Mouse (Mus musculus): ENCODE measurements around the gene Tufm.
"Not testable (repeated sequence)": the region's sequence is repeated elsewhere in the genome, so short reads cannot be mapped to it uniquely, and the experiment has no call there.

The Tufm gene

GRCm38 (mm10) chr7:126465246-126466030 lies 21.7 kb upstream of the Tufm start:
- no peak for DNase-seq

GRCm38 (mm10) chr7:126466116-126466515 lies 21.0 kb upstream of the Tufm start:
- DNase-seq = no peak

- DNase-seq = peak; percentile 9
Measured at GRCm38 (mm10) chr7:126466707-126467106, 20.5 kb upstream of the Tufm start.

- peak; percentile 68 for DNase-seq
Measured at GRCm38 (mm10) chr7:126467271-126467670, 19.9 kb upstream of the Tufm start.

GRCm38 (mm10) chr7:126467834-126468627 lies 19.1 kb upstream of the Tufm start:
- no peak for DNase-seq

DNA sequence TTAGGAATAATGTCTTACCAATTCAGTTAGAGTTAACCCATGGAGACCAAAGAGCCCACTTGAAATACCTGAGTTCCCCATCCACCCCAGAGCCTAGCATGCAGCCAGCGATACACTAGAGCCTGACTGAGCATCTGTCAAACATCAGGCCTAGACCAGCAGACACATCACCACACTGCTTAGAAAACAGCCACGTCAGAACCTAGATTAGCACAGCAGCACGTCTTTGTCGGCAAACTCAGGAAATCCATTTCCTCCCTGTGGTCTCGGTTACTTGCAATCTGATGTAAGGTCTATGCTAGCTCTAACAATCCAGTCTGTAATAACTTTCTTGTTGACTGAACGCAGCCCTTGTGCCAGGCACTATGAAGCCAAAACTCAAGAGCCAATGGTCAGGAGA lies 17.1 kb upstream of the Tufm start:
- no peak for DNase-seq

DNA sequence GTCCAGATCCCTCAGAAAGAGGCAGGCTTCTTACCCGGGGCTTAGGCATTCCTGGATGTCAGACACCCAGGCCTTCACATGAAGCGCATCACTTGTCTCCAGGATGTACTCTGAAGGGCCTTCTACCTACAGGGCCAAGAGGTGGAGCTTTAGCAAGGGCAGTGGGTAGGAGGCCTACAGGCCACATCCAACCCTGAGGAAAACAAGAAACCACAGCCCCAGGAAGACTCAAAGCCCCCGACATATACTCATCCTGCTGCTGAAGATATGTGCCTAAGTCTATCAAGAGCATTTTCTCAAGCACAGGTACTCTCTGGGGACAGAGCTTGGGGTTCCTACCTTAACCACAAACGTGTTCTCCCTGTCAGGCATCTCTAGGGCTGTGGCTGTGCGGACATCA lies 15.8 kb upstream of the Tufm start:
- no peak for DNase-seq

GRCm38 (mm10) chr7:126471853-126472252 lies 15.3 kb upstream of the Tufm start:
- no peak for DNase-seq

DNA sequence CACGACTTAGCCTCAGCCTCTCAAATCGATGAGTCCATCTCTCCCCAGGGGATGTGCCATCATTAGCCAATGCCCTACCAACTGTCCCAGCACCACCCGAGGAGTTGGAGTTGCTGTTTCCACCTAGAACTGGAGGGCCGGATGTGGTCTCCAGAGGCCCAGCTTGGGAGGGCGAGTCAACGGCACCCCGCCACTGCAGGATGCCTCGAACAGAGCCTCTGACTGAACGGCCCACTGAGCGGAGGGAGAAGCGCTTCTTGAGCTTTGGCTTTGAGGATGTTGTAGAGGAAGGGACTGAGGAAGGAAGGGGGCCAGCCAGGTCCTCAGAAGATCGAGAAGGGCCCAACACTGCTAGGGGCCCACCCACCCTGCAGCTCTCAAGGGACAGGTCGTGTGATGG lies 14.9 kb upstream of the Tufm start:
- no peak for DNase-seq

DNA sequence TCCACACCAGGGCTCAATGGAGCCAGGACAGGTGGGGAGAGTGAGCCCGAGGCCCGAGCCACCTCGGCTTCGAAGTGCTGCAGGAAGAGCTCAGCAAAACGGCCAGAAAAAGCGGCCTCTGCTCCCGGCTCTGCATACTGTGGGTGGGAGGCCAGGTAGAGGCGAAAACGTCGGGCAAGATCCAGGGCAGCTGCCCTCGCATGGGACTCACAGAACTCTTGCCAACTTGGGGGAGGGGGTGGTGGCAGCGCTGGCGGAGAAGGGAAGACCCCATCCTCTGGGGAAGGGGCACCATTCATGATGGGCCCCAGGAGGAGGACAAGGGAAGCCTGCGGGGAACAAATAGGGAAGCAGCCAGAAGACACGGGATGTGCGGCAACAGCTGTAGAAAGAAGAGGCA lies 14.4 kb upstream of the Tufm start:
- no peak for DNase-seq

DNA sequence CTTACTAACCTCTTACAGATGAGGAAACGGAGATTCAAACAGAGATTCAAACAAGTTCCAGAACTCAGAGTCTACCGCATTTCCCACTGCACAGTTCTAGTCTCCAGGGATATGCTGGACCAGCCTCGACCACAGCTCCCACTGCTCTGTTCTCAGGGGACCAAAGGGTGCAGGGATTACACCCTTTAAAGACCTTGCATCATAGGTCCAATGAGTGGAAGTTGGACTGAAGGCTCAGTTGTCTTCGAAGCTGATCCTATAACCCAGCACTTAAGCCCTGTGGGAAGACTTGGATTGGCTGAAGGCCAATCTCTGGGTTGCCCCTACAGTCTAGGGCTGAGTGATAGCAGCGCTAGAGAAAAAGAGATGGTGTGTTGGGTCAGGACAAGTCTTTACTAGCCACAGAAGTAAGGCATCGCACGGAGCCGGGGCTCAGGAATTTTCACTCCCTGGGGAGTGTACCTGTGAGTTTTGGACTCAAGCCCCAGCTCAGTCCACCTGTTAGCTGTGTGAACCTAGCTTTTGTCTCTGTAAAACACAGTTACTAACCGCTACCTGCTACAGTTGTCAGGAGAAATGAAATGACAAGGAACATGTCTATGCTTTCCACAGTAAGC lies 13.6 kb upstream of the Tufm start:
- no peak for DNase-seq

- no peak for DNase-seq
Measured at GRCm38 (mm10) chr7:126474486-126474955, 12.6 kb upstream of the Tufm start.

- peak; percentile 92 for DNase-seq
Measured at GRCm38 (mm10) chr7:126474993-126475581, 12.1 kb upstream of the Tufm start, which contains the start of gene Sh2b1. Gene Sh2b1, minus strand, starts transcription at chr7:126475424.

GRCm38 (mm10) chr7:126481699-126482098 lies 5.5 kb upstream of the Tufm start:
- no peak for DNase-seq

- peak; percentile 94 for DNase-seq
Measured at GRCm38 (mm10) chr7:126482392-126482871, 4.7 kb upstream of the Tufm start.

DNA sequence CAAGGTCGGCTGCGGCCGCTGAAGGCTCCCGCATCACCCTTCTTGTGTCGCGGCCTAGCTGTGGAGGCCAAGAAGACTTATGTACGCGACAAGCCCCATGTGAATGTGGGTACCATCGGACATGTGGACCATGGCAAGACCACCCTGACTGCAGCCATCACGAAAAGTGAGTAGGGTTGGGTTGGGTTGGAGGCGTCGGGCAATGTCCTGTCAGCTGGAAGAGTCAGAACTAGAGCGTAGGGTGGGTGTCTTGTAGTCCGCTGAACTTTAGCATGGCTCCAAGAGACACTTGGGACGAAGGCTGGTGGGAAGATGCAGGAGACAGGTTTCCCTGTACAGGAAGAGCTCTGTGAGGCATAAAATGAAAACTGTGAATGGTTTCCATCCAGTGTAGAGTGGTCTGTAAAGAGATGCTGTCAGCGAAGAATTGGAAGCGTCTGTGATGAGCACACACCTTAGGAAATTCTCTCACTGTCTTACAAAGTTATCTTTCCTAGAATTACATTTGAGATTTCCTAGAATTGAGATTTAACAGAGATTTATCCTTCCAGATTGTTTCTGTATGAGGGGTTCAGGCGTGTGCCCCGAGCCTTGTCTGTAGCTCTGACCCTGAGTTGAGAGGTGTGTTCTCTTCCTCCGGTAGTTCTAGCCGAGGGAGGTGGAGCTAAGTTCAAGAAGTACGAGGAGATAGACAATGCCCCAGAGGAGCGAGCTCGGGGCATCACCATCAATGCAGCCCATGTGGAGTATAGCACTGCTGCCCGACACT lies 640 bp downstream of the Tufm start:
- not testable (repeated sequence) for DNase-seq

DNA sequence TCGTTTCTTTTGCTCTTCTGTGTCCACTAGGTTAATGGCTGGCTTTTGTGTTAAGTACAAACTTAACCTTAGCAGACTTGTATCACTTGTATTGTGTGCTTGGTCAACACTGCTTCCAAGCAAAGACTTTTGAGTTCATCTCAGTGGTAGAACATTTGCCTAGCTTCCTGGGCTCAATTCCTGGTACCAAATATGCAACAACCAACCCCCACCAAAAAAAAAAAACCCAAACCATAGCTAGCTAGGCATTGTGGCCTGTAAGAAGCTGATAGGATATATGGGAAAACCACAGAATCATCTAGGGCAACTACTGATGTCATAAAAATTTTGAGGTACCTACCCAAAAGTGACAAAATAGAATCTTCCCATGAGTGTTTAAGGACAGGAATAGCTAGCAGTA lies 3.8 kb downstream of the Tufm start:
- no peak for DNase-seq

DNA sequence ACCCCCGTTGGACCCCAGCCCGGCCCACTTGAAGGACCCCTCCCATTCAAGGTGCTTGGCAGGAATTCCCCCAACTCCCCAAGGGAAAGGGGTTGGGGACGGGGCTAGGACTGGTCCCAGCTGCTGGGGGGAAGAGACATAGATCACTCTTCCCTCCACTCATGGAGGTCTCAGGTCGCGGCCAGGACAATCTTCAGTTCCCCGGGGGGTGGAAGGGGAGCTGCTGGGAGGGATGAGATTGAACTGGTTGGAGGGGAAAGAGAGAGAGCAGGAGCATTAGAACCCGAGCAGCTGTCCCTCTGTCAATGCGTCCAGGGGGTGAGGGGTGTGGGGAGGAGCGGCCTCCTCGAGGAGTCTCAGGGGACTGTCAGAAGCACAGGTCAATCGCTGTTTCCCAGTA lies 4.8 kb downstream of the Tufm start:
- DNase-seq = peak; percentile 60

DNA sequence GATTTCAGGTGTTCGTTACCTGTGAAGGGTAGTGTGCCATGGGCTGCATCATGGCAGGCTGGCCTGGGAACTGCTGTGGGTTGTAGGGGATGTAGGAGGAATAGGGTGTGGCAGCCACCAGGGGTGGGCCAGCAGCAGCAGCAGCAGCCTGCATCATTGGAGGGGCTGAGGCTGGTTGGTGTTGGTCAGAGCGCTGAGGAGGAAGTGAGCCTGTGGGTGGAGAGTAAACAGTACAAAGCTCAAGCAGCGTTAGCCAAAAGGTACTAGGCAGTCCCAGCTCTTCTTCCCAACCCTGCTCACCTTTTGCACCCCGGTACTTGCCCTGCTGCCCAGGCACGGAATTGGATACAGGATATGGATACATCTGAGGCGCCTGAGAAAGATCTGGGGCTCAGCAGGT lies 7.0 kb downstream of the Tufm start:
- no peak for DNase-seq

DNA sequence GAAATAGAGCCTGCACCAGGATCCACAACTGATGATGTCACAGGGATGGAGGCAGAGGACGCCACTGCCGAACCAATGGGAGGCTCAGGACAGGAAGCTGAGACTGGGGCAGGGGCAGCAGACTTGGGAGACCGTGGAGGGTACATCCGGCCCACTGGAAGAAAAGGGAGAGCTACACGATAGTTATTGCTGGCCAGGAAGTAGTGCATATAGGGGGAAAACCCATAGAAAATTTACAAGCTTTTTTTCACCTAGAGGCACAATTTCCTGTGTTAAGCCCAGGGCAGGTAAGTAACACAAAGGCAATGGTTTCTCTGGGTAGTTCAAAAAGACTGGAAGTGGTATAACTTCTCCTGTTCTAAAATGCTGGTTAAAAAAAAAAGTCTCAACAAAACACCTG lies 9.3 kb downstream of the Tufm start:
- DNase-seq = no peak

DNA sequence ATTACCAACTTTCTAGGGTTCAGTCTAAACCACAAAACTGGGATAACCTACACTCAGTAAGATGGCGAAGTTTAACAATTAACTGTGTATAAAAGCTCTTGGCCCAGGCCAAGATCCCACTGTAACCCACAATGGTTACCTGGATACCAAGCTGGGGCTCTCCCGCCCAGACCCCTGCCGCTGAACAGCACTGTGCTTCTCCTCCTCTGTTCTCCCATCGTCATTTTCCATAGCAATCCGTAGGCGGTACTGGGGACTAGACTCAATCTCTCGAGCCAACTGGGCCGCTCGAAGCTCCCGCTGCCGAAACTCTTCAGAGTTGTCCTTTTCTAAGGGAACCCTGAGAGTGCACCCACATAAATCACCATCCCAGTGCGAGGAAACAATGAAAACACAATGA lies 10.8 kb downstream of the Tufm start:
- DNase-seq = no peak

- DNase-seq = no peak
Measured at GRCm38 (mm10) chr7:126499416-126499815, 12.3 kb downstream of the Tufm start.

All from kidney, postnatal 10 days (tissue).